Mouse (Mus musculus) common myeloid progenitor, adult 5-6 weeks (primary cell): Measurements from ENCODE around the gene Lrrc29. TPM values are rescaled to one million over a fixed set of nuclear protein-coding genes. Genes with fewer than 3 reads are reported as not detected.

Experiments
- ATAC-seq: replicated peaks from 2 replicates; pipeline ENCODE4 v1.8.0; 2016; ENCODE audit warnings: low read depth, mild to moderate bottlenecking, moderate TSS enrichment, inconsistent platforms; ENCODE audit not compliant: poor library complexity, severe bottlenecking
- total RNA-seq: library from RNA; stranded (forward); fragments of 200-1000, 187-1606 nt; gene quantifications from 2 replicates; pipeline ENCODE4 v1.2.3, GENCODE M21; 2017

Lrrc29 gene
- total RNA-seq, 1 experiment from 2014 or later = 4.0 TPM

DNA sequence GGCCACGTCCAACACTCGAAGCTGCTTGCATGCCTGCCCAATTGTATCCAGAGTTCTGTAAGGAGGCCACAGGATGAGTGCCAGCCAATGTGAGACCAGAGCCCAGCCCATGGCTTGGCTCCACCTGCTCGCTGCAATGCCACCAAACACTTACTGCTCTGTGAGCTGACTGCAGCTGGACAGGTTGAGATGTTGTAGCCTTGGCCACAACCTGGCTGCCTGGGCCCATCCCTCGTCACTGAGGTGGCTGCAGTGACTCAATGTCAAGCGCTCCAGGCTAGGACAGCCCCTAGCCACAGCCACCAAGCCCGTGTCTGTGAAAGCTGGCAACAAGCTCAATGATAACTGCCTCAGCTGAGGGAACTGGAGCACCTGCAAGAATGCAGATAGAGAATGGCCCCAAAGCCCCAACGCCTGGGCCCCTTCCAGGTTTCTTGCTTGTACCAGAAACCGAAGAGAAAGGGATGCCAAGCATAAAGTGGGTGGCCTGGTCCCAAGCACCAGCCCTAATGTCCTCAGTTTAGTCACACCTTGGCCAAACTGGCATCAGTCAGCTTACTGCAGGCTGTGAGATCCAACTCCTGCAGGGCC is 13.1 kb downstream of the Lrrc29 start:
- ATAC-seq = no peak; the same call in 1 of the 2 replicates

DNA sequence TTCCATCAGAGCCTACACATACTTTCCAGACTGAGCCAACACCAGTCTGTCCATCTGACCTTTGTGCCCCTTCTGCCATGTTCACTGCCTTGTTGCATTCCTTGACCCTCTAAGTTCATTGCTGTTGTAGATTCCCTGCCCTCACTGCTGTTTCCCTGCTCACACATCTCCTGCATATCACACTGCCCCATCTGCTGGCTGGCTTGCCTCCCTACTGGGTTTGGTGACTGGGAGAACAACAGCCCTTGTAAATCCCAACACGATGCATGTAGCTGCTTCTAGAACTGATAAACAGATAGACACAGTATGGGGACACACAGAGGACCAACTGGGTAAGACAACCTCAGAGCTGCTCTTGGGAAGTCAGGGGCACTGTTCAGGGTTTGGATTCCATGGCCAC is 14.4 kb downstream of the Lrrc29 start:
- ATAC-seq = peak; percentile 35

DNA sequence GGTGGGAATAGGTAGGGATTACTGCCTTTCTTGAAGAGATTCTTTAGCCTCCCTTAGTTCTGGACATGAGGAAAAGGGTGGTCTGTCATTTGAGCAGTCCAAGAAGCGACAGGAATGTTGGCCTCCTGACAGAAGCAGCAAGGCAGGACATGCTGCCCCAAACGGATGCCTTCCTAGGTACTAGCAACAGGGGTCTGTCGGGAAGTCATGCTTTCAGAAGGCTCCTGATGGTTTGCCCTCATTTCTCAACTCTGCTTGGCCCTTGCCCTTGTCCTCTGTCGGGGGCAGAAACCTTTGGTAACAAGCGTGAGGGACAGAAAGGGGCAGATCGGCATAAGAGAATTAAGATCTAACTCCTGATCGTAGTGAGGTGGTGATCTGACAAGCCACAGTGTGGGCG is 16.0 kb downstream of the Lrrc29 start:
- ATAC-seq = no peak

DNA sequence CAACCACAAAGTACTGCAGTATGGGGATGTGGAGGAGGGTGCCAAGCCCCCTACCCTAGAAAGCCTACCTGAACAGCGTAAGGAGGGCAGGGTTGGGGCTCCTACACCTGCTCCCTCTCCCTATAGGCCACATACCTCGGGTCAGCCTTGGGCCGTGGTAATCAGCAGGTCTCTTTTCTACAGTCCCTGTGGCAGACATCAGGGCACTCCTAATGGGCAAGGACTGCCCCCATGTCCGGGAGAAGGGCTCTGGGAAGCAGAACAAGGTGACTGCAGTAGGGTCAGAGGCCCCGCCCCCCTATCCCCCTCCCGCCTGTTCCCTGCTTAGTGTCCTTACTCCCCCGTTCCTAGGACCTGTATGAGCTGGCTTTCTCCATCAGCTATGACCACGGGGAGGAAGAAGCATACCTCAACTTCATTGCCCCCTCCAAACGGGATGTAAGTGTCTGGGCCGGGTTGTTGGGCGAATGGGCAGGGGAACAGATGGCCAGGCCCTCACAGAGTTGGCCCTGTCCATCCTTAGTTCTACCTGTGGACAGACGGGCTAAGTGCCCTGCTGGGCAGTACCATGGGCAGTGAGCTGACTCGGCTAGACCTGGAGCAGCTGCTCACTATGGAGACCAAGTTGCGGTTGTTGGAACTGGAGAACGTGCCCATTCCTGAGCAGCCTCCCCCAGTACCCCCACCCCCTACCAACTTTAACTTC is 16.8 kb downstream of the Lrrc29 start:
- ATAC-seq = no peak

DNA sequence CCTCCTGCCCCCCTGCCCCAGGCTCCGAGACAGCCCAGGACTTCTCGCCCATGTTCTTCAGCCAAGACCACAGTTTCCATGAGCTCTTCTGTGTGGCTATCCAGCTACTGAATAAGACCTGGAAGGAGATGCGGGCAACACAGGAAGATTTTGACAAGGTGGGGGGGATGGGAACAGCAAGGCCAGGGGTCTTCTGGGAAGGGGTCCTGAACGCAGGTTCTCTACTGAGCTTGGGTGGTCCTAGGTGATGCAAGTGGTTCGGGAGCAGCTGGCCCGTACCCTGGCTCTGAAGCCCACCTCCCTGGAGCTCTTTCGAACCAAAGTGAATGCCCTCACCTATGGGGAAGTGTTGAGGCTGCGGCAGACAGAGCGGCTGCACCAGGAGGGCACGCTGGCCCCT is 17.6 kb downstream of the Lrrc29 start:
- no peak for ATAC-seq

DNA sequence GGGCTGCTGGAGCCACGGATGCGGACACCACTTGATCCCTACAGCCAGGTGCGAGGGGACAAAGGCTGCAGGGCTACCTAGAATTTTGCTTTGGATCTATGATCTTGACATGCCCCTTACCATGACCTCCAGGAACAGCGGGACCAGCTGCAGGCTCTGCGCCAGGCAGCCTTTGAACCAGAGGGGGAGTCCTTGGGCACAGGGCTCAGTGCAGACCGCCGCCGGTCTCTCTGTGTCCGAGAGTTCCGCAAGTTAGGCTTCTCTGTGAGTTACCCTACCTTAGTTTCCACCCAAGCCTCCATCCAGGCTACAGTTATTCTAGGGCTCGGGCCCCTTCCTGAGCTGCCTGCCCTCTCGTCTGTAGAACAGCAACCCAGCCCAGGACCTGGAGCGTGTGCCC is 18.4 kb downstream of the Lrrc29 start:
- no peak for ATAC-seq

DNA sequence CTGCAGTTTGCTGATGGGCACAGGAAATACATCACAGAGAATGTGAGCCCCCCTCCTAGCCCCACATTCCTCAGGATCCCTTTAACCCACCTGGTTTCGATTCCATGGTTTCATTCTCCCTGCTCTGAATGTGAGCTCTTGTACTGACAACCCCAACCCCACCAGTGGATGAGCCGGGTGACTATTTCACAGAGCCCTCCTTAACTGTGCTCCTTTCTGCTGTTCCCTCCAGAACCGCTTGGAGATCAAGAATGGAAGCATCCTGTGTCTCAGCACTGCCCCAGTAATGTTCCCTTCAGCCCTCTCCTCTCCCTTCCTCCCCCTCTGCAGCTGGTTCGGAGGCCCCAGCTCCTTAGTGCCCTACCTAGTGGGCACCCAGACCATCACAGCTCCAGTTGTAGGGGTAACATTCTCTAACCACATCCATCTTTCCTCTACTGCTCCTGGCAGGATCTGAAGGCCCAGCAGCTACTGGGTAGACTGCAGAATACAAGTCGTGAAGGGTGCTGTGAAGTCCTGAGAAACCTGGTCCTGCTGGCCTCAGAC is 19.9 kb downstream of the Lrrc29 start:
- no peak for ATAC-seq

DNA sequence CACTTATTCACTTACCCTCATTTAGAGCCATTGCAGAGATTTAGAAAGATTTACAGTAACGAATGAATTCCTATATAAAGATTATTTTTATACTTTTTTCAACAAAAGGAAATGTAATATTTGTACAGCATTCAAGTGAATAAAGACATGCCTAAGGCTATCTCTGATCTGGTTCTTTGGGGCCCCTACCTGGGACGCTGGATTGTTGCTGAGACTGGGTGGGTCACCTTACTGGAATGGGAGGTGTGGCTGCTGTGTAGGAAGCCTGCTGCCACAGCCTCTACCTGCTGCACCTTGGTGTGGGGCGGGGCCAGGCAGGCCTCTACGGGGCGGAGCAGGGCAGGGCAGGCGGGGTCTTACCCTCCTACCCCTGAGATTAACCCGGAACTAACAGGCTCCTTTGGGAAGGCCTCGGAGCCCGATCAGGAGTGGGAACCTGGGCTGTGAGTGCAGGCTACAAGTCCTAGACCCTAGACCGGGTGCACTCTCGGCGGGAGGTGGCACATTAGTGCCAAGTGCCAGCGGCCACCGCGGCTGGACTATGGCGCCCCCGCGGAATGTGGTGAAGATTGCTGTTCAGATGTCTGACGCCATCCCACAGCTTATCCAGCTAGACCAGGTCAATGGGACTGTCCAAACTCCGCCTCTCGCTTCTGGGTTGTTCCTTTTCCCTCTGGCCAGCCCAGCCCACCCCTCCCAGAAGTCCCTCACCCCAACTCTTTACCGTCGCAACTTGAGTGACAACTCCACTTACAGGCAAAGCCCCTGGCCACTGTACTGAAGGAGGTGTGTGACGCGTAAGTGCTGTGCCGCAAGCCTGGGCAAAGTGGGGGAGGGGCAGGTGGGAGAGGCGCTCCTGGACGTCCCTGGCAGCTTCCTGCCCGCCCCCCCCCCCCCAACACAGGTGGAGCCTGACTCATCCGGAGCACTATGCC is 20.6 kb downstream of the Lrrc29 start, which contains the start of gene Elmo3:
Gene Elmo3, plus strand, starts transcription at position 391 of the 935 bp plus-strand sequence.
- peak; percentile 45 for ATAC-seq

DNA sequence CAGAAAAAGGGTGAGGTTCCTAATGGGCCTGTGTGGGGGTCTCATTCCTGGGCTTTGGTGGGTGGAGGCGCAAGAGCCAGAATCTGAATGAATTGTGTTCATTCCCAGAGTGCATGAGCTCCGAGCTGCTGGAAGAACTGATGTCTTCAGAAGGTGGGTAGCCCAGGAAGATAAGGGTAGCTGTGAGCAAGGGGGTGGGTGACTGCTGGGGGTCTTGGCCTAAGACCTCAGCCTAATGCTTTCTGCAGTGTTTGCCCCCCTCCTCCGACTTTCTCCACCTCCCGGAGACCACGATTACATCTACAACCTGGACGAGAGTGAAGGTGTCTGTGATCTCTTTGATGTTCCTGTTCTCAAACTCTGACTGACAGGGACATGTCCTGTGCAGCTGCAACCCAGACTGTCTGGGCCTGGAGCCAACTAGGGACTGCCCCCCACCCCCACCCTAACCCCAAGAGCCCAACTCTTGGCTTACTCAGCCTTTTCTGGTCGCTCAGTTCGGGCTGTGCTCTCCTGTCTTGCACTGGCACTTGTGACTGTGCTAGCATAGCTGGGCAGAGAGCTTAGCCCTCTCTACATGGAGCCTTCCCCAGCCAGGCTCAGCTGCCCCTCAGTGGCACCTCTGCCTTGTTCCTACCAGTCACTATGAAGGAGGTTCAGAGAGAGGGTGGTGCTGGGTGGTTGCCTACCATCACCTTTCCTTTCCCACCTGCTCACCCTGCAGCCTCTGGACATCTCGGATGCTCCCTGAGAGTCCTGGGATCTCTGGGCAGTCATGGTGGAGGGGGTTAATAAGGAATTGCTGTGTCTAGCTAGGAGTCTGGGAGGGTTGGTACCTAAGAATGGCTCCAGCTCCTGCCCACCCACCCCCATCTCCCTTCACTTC is 21.5 kb downstream of the Lrrc29 start:
- peak; percentile 26 for ATAC-seq

DNA sequence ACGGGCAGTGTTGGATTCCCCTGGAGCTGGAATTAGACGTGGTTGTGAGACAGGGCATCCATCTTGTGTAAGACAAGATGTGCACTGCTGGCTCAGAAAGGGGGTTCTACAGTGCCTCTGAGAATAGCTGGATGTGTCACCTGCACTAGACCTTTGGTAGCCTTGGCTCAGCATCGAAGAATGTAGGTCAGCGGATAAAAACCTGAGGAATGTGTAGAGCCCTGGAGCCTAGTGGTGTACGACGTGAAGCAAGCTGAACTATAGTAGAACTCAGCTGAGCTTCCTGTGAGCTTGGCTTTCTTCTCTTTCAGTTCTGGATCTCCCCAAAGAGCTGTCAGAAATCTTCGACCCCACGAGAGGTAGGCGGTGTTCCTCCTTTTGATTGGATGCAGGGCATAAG is 22.2 kb downstream of the Lrrc29 start:
- no peak for ATAC-seq

DNA sequence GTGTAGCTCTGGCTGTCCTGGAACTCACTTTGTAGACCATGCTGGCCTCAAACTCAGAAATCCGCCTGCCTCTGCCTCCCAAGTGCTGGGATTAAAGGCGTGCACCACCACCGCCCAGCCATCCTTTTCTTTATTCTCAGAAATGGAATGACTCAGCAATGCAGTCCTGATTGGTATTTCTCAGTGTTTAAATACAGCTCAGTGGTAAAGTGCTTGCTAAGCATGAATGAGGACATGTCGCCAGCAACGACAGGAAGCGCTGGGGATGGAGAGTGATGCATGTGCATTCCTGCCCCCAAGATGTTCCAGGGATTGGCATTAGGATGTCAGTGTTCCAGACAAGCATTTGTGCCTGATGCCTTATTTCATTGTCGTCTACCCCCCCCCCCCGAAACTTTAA is 22.7 kb downstream of the Lrrc29 start:
- no peak for ATAC-seq

DNA sequence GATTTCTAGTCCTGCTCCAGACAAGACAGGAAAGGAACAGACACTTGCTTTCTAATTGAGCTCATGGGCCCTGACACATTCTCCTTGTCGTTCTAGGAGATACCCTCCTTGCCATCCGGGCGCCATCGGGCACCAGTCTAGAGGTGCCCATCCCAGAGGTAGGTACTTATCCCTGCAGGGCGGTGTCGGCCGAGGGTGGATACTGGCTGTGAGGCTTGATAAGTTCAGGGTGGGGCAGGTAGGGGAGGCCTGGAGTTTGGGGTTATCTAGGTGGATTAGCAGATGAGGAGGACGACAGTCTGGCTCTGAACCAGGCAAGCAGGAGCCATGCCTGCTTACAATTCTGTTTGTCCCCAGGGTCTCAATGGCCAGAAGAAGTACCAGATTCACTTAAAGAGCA is 26.1 kb downstream of the Lrrc29 start:
- no peak; the same call in 1 of the 2 replicates for ATAC-seq

DNA sequence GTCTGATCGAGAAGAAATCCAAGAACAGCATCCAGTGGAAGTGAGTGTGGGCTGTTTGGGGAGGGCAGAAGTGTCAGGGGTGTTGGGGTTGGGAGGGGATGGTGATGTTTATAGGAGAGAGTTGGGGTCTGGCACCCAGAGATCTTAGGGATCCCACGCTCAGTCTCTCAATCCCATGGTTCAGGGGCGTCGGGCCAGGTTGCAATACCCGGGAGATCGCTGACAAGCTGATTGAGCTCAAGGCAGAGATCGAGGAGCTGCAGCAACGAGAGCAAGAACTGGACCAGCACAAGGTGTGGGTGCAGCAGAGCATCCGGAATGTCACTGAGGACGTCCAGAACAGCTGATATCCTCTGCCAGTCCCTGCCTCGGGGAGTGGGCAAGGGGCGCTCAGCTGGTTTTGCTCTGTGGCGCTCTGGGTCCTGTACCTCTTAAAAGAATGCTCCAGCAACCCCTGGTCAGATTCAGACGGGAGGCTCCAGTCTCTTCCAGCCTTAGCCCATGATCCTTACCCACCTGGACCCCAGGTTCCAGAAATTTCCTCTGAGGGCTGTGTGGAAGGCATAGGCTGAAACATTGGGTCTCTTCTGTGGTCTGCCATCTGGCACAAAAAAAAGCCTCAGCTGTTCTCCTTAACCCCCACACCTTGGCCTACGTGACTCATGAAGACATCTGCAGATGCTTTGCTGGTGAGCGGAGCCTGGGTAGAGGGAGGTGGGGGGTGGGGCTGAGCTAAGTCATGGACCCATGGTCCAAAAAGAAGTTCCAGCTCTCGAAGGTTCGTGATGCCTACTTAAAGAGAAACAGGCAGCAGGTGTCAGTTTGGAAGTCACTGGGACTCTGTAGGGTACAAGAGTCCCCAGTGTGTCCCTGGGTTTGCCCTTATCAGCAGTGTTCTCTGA is 27.5 kb downstream of the Lrrc29 start:
- ATAC-seq = no peak

DNA sequence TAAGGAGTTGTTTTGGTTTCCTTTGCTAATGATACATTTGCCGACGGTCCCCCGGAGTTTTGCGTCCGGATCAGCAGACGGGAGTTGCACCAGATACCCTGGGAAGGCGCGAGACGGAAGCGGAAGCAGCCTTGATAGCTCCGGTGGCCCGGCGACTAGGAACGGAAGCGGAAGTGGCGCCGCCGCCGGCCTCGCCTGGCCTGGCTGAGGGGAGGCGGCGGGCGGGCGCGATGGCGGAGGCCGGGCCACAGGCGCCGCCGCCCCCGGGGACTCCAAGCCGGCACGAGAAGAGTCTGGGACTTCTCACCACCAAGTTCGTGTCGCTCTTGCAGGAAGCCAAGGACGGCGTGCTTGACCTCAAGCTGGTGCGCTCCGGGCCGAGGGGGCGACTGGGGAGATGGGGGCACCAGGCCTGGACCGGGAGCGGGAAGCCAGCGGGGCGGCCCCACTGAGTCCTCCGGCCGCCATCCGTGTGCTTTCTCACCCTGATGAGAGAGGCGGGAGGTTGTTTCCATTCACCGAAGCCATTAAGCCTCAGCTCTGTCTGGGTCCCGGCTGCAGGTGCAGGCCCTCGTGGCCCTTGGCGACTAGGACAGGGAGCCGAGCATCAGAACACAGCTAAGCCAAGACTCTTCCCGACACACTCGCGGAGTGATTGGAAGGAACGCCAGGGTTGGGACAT is 28.4 kb downstream of the Lrrc29 start, which contains the start of gene E2f4:
Gene E2f4, plus strand, starts transcription at position 153 of the 682 bp plus-strand sequence.
- peak; percentile 84 for ATAC-seq

DNA sequence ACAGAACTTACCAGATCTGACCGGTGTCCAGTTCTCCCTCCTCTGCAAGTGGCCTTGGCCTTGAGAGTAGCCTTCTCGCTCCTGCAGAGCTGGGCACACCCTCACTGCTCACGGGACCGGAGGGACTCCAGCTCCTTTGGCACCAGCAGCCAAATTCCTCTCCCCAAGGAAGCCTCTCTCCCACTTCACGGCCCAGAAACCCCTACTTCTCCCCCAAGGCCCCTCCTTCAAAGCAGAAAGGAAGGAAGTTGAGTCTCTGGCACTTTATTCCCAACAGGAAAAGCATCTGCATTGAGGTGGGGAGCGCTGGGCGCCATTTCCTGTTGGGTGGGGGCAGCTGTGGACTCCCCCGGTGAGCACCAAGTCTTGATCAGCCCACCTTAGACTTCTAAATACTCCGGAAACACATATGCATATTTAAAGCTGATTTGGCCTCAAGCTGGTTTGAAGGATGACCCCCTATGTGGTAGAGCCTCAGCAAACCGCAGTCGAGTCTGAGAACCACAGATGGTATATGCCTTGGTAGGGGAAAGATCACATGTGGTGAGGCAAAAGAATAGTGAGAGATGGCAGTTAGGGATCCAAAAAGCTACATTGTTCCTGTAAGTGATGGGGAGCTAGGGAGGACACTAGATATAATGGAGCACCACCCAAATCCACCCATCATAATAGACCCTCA is 30.0 kb downstream of the Lrrc29 start, which contains the start of gene Exoc3l:
Gene Exoc3l, minus strand, starts transcription at position 207 of the 679 bp plus-strand sequence.
- ATAC-seq = peak; percentile 39

DNA sequence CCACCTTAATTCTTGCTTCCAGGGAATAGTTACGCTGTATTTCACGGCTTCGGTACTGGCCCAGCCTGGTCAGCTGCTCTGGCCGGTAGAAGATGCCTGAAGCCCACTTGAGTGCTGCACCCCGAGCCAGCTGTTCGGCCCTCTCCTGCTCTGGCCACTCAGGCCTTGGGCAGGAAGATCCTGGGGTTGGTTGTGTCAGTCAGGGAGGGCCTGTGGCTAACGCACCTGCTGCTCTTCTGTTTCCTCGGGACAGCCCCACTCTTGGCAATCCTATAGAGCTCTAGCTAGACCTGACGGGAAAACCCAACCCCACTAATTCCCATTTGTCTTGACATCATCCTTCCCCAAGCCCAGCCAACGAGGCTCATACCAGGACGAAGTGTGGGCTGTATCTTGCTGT is 30.8 kb downstream of the Lrrc29 start:
- ATAC-seq = no peak

DNA sequence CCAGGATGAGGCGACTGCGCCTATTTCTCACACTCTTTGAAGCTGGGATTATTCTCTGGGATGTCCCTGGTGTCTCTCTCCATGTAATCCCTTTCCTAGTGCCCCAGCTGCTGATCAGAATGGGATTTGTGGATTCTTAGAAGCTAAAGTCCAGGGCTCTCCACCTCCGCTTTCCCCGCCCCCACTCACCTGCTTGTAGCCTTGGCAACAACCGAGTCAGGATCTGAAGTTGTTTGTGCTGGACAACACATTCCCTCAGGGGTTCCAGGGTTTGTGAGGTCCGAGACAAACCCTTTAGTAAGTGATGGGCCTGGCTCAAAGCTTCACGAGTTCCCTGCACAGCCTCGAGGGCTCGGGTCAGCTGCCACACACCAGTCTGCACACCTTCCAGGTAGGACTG is 31.3 kb downstream of the Lrrc29 start:
- ATAC-seq = no peak
